12 mouse cellular contexts compared by ENCODE assay signal in the genomic region with DNA sequence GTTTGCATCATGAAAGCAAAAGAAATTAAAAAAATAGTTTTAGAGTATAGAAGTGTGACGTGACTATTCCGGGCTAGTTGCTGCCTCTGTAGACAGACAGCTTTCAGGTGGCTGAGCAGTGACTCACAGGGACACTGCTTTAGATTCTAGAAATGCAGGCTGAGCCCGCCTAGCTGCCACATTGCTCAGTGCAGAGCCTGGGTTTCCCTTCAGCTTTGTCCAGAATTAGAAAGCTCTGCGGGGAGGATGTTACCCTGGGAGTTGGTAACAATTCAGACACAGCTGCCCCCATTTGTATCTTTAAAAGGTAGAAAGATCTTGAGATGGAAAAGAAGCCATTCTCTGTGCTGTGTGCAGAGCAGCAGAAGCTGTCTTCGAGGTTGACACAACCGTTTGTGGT.
DNase-seq lines count a peak whose midpoint lies in the region; ATAC-seq and TF ChIP-seq lines count a peak whose summit lies in the region.
"Had no signal": no experiment of that assay in that cellular context is flagged by ENCODE, and none has a peak within 500 bp of the region (broad histone marks: within the 10 kb centered on the region; RNA-seq: fewer than 3 reads in every experiment).

No protein-coding gene starts in this region.

- intact Hi-C loops in left cerebral cortex, adult 2 months (cut with DNase I): no loop called here

- no peak overlapping the region for H3K4me3 ChIP-seq in midbrain, embryonic 14.5 days (replicated peaks; ENCODE audit: low read depth, low read length)
- H3K4me3 ChIP-seq in midbrain, embryonic 11.5 days (ENCODE audit: low read depth, low read length): no peak overlapping the region
- H3K4me3 ChIP-seq in left cerebral cortex, adult 2 months: no peak overlapping the region
- H3K4me3 ChIP-seq: erythroblast, embryonic 14.5 days had no signal

- WGBS in midbrain, embryonic 14.5 days: 33% methylated on average over 6 of the region's 6 CpGs
- WGBS in midbrain, embryonic 11.5 days: 51% methylated on average over 6 of the region's 6 CpGs

- H3K36me3 ChIP-seq in midbrain, embryonic 14.5 days (ENCODE audit: control insufficient read depth, insufficient read depth, low read length): no peaks in the 10 kb centered on the region
- no peaks in the 10 kb centered on the region for H3K36me3 ChIP-seq in midbrain, embryonic 11.5 days (ENCODE audit: control insufficient read depth, insufficient read depth, low read length)

- no peaks in the 10 kb centered on the region for H3K27me3 ChIP-seq in midbrain, embryonic 14.5 days (ENCODE audit: control insufficient read depth, insufficient read depth, low read length)
- no peaks in the 10 kb centered on the region for H3K27me3 ChIP-seq in midbrain, embryonic 11.5 days (ENCODE audit: control insufficient read depth, insufficient read depth, low read length)

- no peaks in the 10 kb centered on the region for H3K4me1 ChIP-seq in midbrain, embryonic 14.5 days (ENCODE audit: control insufficient read depth, insufficient read depth, low read length)
- no peaks in the 10 kb centered on the region for H3K4me1 ChIP-seq in midbrain, embryonic 11.5 days (ENCODE audit: control insufficient read depth, insufficient read depth, low read length)

- peak; percentile 51 for DNase-seq in cerebellum, adult 9-10 months
- DNase-seq in cerebellum, adult 9-11 months: no peak
- peak; percentile 35 for DNase-seq in midbrain, embryonic 14.5 days
- no peak for DNase-seq in midbrain, embryonic 11.5 days (ENCODE audit: low spot score, missing footprints)
- peak; percentile 60 to 67 for DNase-seq in left cerebral cortex, adult 2 months (ENCODE audit: extremely low spot score in 1 of 2, low spot score in 2 of 2)
- DNase-seq in telencephalon, adult 2 months (ENCODE audit: low read depth, low spot score): peak; percentile 86
- no peak for DNase-seq in lung, adult 18-20 months
- DNase-seq in kidney, postnatal 4 days: no peak
- DNase-seq: kidney, postnatal 36 days had no signal

- no peak overlapping the region for H3K9ac ChIP-seq in midbrain, embryonic 14.5 days (replicated peaks; ENCODE audit: low read length)
- H3K9ac ChIP-seq in midbrain, embryonic 11.5 days (ENCODE audit: low read length): no peak overlapping the region
- H3K9ac ChIP-seq: liver, embryonic 14.5 days had no signal

- H3K9me3 ChIP-seq in midbrain, embryonic 14.5 days (ENCODE audit: control insufficient read depth, low read length): no peaks in the 10 kb centered on the region
- H3K9me3 ChIP-seq in midbrain, embryonic 11.5 days (ENCODE audit: control insufficient read depth, low read length): no peaks in the 10 kb centered on the region

- peak; percentile 62 for TF ChIP-seq CTCF in left cerebral cortex, adult 2 months (IDR thresholded peaks at IDR 0.05)

- no peak overlapping the region for H3K27ac ChIP-seq in midbrain, embryonic 14.5 days (replicated peaks; ENCODE audit: low read depth, low read length)
- no peak overlapping the region for H3K27ac ChIP-seq in midbrain, embryonic 11.5 days (ENCODE audit: low read depth, low read length)
- H3K27ac ChIP-seq in left cerebral cortex, adult 2 months: peak overlapping the region; percentile 82
- H3K27ac ChIP-seq: liver, embryonic 14.5 days had no signal

- H3K4me2 ChIP-seq in midbrain, embryonic 14.5 days (ENCODE audit: low read length): no peak overlapping the region
- no peak overlapping the region for H3K4me2 ChIP-seq in midbrain, embryonic 11.5 days

- no peak for ATAC-seq in midbrain, embryonic 14.5 days (ENCODE audit: low FRiP score, low TSS enrichment)
- no peak for ATAC-seq in midbrain, embryonic 11.5 days (ENCODE audit: low FRiP score)
- ATAC-seq: CD4-positive, CD25-positive, alpha-beta regulatory T cell, adult 4 months had no signal

Comparison
In these comparisons a context has a peak if more than half of its experiments do, and no peak if none do; other contexts are left out.
1. DNase-seq: peak in cerebellum, adult 9-10 months (single experiment), midbrain, embryonic 14.5 days (single experiment), left cerebral cortex, adult 2 months (2 of 2) and telencephalon, adult 2 months (single experiment); none in cerebellum, adult 9-11 months (single experiment), midbrain, embryonic 11.5 days (single experiment), lung, adult 18-20 months (0 of 2) and kidney, postnatal 4 days (0 of 2).